Mouse (Mus musculus): ENCODE results near the gene Rhbdf2. TPM values are rescaled to one million over a fixed set of nuclear protein-coding genes. Genes with fewer than 3 reads are reported as not detected.

Gene Rhbdf2
- polyA plus RNA-seq, 1 experiment from 2014 or later: 0.87 TPM

DNA sequence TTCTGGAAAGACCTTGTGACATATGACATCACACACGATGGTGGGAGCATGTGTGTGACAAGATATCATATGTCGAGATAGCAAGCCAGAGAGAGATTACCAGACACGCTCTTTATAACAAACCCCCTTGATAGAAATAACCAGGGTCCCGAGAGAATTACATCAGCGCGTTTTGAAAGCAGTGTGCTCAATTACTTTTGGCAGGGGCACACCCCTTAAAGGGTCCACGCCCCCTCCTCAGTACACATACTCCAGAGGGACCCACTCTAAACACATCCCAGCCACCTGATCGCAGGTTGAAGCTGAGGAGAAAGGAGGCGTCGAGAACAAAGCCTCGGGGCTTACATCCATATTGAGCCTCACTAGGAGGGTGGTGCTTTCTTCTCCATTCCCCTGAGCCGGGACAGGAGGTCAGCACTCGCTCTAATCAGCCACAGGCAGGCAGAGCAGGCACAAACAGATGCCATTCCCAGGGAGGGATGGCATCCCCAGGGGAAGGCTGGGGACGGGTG lies 37.7 kb downstream of the Rhbdf2 start:
- Histone ChIP-seq H3K4me2 (no peak overlapping the region), H3K27me3 (0 out of 2 replicates have a peak, but pooled peaks cover 6% of the 10 kb centered on the region), H3K4me1 (peaks cover 28% of the 10 kb centered on the region), H3K36me3 (ENCODE audit: poor library complexity, severe bottlenecking) (no peaks in the 10 kb centered on the region), H3K27ac (peak overlapping the region; percentile 48; the same call in 1 of the 2 replicates), H3K9ac (peak overlapping the region; percentile 46; the same call in 1 of the 2 replicates), H3K9me3 (replicated peaks) (no peaks in the 10 kb centered on the region), H3K4me3 (no peak overlapping the region)
- 35% methylated on average over 14 of the region's 14 CpGs for WGBS
- no peak for ATAC-seq

GRCm38 (mm10) chr11:116586801-116587631 lies 39.8 kb downstream of the Rhbdf2 start:
- peak overlapping the region; percentile 42 for H3K4me2 ChIP-seq
- H3K9ac ChIP-seq: no peak overlapping the region
- H3K27me3 ChIP-seq: 0 out of 2 replicates have a peak, but pooled peaks cover 6% of the 10 kb centered on the region
- WGBS: 21% methylated on average over 23 of the region's 23 CpGs
- peak; percentile 40; the same call in 1 of the 2 replicates for ATAC-seq
- H3K27ac ChIP-seq: no peak overlapping the region
- H3K36me3 ChIP-seq (ENCODE audit: poor library complexity, severe bottlenecking): no peaks in the 10 kb centered on the region
- H3K4me3 ChIP-seq: no peak overlapping the region
- H3K9me3 ChIP-seq (replicated peaks): no peaks in the 10 kb centered on the region
- peaks cover 13% of the 10 kb centered on the region; the same call in 1 of the 2 replicates for H3K4me1 ChIP-seq

DNA sequence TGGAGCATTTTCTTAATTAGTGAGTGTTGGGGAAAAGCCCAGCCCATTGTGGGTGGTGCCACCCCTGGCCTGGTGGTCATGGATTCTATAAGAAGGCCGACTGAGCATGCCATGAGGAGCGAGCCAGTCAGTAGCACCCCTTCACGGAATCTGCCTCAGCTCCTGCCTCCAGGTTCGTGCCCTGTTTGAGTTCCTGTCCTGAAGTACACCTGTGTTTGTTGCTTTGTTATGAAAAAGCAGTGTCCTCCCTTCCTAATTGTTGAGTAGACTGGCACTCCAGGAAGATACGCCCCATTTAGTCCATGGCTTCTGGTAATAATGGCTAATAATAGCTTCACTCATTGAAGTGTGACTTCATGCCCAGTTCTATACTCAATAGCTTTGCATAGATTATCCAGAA lies 40.5 kb downstream of the Rhbdf2 start, which contains the start of gene Aanat:
Gene Aanat, plus strand, starts transcription at position 123 of the 400 bp plus-strand sequence.
- Histone ChIP-seq H3K9me3 (replicated peaks) (no peaks in the 10 kb centered on the region), H3K36me3 (ENCODE audit: poor library complexity, severe bottlenecking) (no peaks in the 10 kb centered on the region), H3K27me3 (0 out of 2 replicates have a peak, but pooled peaks cover 6% of the 10 kb centered on the region), H3K4me3 (no peak within 1 kb of the TSS), H3K4me2 (peak within 1 kb of the TSS; percentile 42), H3K4me1 (peaks cover 13% of the 10 kb centered on the region; the same call in 1 of the 2 replicates), H3K27ac (no peak within 1 kb of the TSS), H3K9ac (no peak within 1 kb of the TSS)
- WGBS: 66% methylated on average over 5 of the region's 5 CpGs
- no peak for ATAC-seq

DNA sequence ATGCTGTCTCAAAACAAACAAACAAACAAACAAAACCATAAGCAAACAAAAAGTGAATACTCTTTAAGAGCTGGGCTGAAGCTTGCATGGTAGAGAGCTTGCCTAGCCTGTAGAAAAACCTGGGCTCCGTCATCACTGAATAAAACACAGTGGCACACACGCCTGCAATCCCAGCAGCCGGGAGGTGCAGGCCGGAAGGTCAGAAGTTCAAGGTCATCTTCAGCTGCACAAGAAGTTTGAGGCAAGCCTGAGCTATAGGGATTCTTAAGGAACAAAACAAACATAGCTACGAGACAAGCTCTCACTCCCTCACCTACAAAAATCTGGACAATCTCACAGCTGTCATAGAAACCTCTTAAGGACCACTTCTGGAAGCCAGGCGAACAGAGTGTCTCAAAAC lies 41.1 kb downstream of the Rhbdf2 start:
- no peak for ATAC-seq
- whole genome bisulfite sequencing: 86% methylated on average over 6 of the region's 6 CpGs
- H3K9me3 ChIP-seq (replicated peaks): no peaks in the 10 kb centered on the region
- H3K4me2 ChIP-seq: no peak overlapping the region
- peaks cover 13% of the 10 kb centered on the region; the same call in 1 of the 2 replicates for H3K4me1 ChIP-seq
- H3K27ac ChIP-seq: no peak overlapping the region
- no peak overlapping the region for H3K4me3 ChIP-seq
- H3K27me3 ChIP-seq: 0 out of 2 replicates have a peak, but pooled peaks cover 6% of the 10 kb centered on the region
- H3K9ac ChIP-seq: no peak overlapping the region
- H3K36me3 ChIP-seq (ENCODE audit: poor library complexity, severe bottlenecking): no peaks in the 10 kb centered on the region

DNA sequence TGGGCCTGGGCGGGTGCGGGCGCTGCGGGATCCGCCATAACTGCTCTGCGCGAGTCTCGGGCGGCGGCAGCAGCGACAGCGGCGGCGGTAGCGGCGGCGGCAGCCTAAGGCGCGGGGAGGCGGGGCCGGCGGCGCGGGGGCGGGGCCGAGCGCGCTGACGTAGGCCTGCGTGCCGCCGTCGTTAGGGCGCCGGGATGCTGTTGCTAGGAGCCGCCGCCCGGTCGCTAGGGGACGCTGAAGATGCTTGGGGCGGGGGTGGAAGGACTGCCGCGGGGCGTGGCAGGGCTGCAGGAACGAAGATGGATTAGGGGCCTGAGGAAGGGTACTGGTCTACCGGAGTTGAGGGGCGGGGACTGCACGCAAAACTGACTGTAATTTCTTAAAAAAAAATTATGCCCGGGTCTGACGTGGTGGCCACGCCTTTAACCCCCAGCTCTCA lies 45.4 kb downstream of the Rhbdf2 start, which contains the start of gene Ube2o:
Gene Ube2o, minus strand, starts transcription at position 72 of the 439 bp plus-strand sequence.
- H3K36me3 ChIP-seq (ENCODE audit: poor library complexity, severe bottlenecking): no peaks in the 10 kb centered on the region
- no peaks in the 10 kb centered on the region for H3K27me3 ChIP-seq
- peak; percentile 91 for ATAC-seq
- no peaks in the 10 kb centered on the region for H3K9me3 ChIP-seq (replicated peaks)
- H3K4me2 ChIP-seq: peak within 1 kb of the TSS; percentile 61
- peak within 1 kb of the TSS; percentile 82 for H3K4me3 ChIP-seq
- peak within 1 kb of the TSS; percentile 83 for H3K27ac ChIP-seq
- H3K9ac ChIP-seq: peak within 1 kb of the TSS; percentile 91
- H3K4me1 ChIP-seq: peaks cover 27% of the 10 kb centered on the region
- under 1% methylated on average over 32 of the region's 51 CpGs for WGBS

DNA sequence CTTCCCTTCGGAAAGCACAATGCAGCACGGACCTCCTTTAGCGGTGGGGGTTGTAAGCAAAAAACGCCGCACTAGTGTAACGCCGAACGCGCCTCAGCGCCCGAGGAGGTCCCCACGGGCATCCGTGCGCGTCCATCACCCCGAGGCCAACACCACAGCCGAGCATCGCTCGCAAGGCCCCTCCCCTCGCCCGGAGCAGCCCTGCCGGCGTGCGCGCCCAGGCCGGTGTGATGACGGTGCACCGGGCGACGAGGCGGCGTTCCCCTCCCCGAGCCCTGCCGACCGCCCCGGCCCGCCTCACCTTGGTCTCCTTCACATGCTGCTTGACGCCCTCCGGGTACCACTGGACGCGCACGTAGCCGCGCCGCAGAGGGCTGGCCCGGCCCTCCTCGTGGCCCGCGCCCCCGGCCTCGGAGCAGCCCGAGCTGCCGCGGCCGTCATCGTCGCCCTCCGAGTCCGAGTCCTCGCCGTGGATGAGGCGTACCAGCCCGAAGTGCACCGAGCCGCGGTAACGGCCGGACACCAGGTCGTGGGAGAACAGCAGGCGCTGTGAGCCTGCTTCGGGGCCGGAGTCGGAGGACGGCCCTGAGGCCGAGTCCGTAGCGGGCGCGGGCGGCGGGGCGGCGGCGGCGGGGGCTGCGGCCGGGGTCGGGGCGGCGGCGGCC lies 46.0 kb downstream of the Rhbdf2 start:
- Histone ChIP-seq H3K4me3 (peak overlapping the region; percentile 82), H3K36me3 (ENCODE audit: poor library complexity, severe bottlenecking) (no peaks in the 10 kb centered on the region), H3K4me2 (peak overlapping the region; percentile 61), H3K27me3 (no peaks in the 10 kb centered on the region), H3K27ac (peak overlapping the region; percentile 83), H3K4me1 (peaks cover 33% of the 10 kb centered on the region), H3K9me3 (replicated peaks) (no peaks in the 10 kb centered on the region), H3K9ac (peak overlapping the region; percentile 91)
- ATAC-seq: peak; percentile 78
- WGBS: under 1% methylated on average over 78 of the region's 91 CpGs

DNA sequence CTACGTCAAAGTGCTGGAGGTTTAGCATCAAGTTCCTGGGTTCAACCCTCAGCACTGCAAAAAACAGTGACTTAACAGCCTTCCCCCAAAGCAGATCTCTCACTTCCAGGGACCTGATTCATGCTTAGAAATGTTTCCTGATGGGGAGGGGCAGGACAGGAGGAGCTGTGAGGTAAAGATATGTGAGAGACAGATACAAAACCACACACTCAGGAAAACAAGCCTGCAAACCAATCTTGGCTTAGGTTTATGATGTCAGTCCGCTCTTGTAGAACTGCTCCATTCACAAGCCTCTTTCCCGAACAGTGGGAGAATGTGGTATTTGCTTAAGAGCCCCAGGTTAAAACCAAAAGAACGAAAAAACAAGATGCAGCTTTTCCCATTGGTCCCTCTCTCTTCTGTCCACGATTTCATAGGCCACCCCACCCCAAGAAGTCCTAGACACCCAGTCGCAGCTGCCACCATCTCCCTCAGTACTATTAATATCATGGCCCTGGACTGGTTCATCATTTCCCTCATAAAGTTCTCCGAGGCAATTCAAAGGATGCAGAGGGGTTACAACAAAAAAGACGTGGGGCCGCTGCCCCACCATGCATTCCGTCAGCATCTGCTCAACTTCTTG lies 46.7 kb downstream of the Rhbdf2 start:
- H3K4me2 ChIP-seq: peak overlapping the region; percentile 61
- no peaks in the 10 kb centered on the region for H3K36me3 ChIP-seq (ENCODE audit: poor library complexity, severe bottlenecking)
- peak overlapping the region; percentile 91 for H3K9ac ChIP-seq
- ATAC-seq: 0 out of 2 replicates have a peak, but pooled peaks have one; percentile 4
- H3K27ac ChIP-seq: peak overlapping the region; percentile 83
- WGBS: 16% methylated on average over 10 of the region's 10 CpGs
- peak overlapping the region; percentile 82 for H3K4me3 ChIP-seq
- H3K9me3 ChIP-seq (replicated peaks): no peaks in the 10 kb centered on the region
- no peaks in the 10 kb centered on the region for H3K27me3 ChIP-seq
- H3K4me1 ChIP-seq: peaks cover 38% of the 10 kb centered on the region

GRCm38 (mm10) chr11:116579280-116579679 lies 47.5 kb downstream of the Rhbdf2 start:
- peaks cover 47% of the 10 kb centered on the region for H3K4me1 ChIP-seq

GRCm38 (mm10) chr11:116575396-116575795 lies 51.4 kb downstream of the Rhbdf2 start:
- H3K27me3 ChIP-seq: no peaks in the 10 kb centered on the region
- H3K4me3 ChIP-seq: no peak overlapping the region
- H3K4me1 ChIP-seq: peaks cover 83% of the 10 kb centered on the region
- H3K9ac ChIP-seq: no peak overlapping the region
- no peak for ATAC-seq
- WGBS: 88% methylated on average over 2 of the region's 2 CpGs
- no peak overlapping the region for H3K27ac ChIP-seq
- H3K4me2 ChIP-seq: no peak overlapping the region
- H3K9me3 ChIP-seq (replicated peaks): no peaks in the 10 kb centered on the region
- H3K36me3 ChIP-seq (ENCODE audit: poor library complexity, severe bottlenecking): no peaks in the 10 kb centered on the region; the same call in 1 of the 2 replicates

More at GRCm38 (mm10) chr11:116579280-116579679, 47.5 kb downstream of the Rhbdf2 start:
- no peak overlapping the region for H3K27ac ChIP-seq
- no peak for ATAC-seq
- H3K27me3 ChIP-seq: no peaks in the 10 kb centered on the region
- WGBS: 96% methylated on average over 3 of the region's 3 CpGs
- no peaks in the 10 kb centered on the region for H3K9me3 ChIP-seq (replicated peaks)
- H3K4me3 ChIP-seq: peak overlapping the region; percentile 6; the same call in 1 of the 2 replicates
- H3K4me2 ChIP-seq: peak overlapping the region; percentile 61
- H3K36me3 ChIP-seq (ENCODE audit: poor library complexity, severe bottlenecking): no peaks in the 10 kb centered on the region
- H3K9ac ChIP-seq: no peak overlapping the region

DNA sequence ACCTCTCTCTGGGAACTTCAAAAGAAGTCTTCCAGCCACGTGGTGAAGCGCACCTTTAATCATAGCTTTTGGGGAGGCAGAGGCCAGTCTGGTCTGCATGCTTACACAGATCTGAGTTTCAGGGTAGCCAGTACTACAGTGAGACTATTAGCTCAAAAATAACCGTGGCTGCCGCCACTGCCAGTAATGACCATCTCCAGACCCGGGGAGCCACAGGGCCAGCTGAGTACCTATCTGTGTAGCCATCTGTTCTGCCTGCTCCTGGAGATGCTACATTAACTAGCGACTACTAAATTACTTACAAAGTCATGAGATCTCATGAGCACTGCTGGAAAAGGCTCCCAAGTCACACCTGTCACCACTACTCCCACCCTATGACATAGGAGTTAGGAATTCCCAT lies 51.8 kb downstream of the Rhbdf2 start:
- WGBS: 70% methylated on average over 6 of the region's 6 CpGs
- no peak for ATAC-seq
- peaks cover 84% of the 10 kb centered on the region for H3K4me1 ChIP-seq
- no peak overlapping the region for H3K27ac ChIP-seq
- no peak overlapping the region for H3K9ac ChIP-seq
- no peak overlapping the region for H3K4me3 ChIP-seq
- H3K4me2 ChIP-seq: no peak overlapping the region
- H3K36me3 ChIP-seq (ENCODE audit: poor library complexity, severe bottlenecking): no peaks in the 10 kb centered on the region; the same call in 1 of the 2 replicates
- H3K27me3 ChIP-seq: no peaks in the 10 kb centered on the region
- H3K9me3 ChIP-seq (replicated peaks): no peaks in the 10 kb centered on the region

DNA sequence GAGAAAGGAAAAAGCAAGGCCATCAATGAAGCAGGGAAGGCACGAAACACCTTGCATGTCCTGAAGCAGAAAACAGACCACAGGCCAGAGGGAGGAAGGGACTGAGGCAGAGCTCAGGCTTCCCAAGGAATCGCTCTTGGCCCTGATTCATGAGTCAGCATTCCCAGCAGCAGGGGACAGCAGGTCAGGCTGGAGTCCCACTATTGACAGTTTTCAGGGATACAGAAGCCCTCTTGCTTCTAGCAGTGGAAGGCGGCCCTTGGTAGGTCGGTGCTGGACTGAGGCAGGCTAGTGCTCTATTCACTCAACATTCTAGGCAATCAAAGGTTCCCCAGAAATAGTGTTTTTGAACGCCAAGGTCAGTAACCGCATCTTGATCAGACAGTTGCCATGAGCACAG lies 52.3 kb downstream of the Rhbdf2 start:
- H3K4me3 ChIP-seq: no peak overlapping the region
- no peaks in the 10 kb centered on the region for H3K9me3 ChIP-seq (replicated peaks)
- peaks cover 82% of the 10 kb centered on the region for H3K4me1 ChIP-seq
- ATAC-seq: no peak
- no peaks in the 10 kb centered on the region; the same call in 1 of the 2 replicates for H3K36me3 ChIP-seq (ENCODE audit: poor library complexity, severe bottlenecking)
- no peak overlapping the region for H3K27ac ChIP-seq
- no peaks in the 10 kb centered on the region for H3K27me3 ChIP-seq
- H3K9ac ChIP-seq: no peak overlapping the region
- no peak overlapping the region for H3K4me2 ChIP-seq
- WGBS: 68% methylated on average over 6 of the region's 6 CpGs

All from forebrain, embryonic 13.5 days (tissue).